Mouse (Mus musculus) WW6 (cell line): ENCODE measurements around the gene 1810013L24Rik.
A peak's percentile ranks its signal among the peaks of the same experiment; 100 is the strongest.
"Not testable (repeated sequence)": the region's sequence is repeated elsewhere in the genome, so short reads cannot be mapped to it uniquely, and the experiment has no call there.

Experiments
- DNase-seq: peaks from one replicate; pipeline ENCODE4 v3.0.0-alpha.2; 2013; ENCODE audit warnings: low read depth, low spot score

Gene 1810013L24Rik

DNA sequence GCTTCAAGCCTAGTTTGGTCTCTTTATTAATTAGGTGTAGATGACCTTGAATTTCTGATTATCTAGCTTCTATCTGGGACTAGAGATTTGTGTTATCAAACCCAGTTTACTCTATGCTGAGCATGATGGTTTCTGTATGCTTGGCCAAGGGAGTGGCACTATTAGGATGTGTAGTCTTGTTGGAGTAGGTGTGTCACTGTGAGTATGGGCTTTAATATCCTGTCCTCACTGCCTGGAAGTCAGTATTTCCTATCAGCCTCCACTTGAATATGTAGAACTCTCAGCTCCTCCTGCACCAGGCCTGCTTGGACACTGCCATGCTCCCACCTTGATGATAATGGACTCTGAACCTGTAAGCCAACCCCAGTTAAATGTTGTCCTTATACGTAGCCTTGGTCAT lies 7.0 kb downstream of the 1810013L24Rik start:
- DNase-seq = no peak

DNA sequence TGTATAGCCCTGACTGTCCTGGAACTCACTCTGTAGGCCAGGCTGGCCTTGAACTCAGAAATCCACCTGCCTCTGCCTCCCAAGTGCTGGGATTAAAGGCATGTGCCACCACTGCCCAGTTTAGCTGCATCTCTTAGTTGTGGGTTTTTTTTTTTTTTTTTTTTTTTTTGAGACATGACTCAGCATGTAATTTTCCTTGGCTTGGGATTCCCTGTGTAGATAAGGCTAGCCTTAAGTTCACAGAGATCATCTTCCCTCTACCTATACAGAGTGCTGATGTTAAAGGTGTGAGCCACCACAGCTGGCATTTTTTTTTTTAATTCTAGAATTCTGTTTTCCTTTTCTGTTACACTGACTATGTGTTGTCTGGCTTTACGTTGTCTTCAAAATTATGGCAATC lies 7.7 kb downstream of the 1810013L24Rik start:
- no peak for DNase-seq

- no peak for DNase-seq
These were observed 9.0 kb downstream of the 1810013L24Rik start for GRCm38 (mm10) chr16:8838921-8839320.

- DNase-seq = no peak
These were observed 10.7 kb downstream of the 1810013L24Rik start for GRCm38 (mm10) chr16:8840557-8840956.

- no peak for DNase-seq
These were observed 13.1 kb downstream of the 1810013L24Rik start for GRCm38 (mm10) chr16:8842962-8843361.

DNA sequence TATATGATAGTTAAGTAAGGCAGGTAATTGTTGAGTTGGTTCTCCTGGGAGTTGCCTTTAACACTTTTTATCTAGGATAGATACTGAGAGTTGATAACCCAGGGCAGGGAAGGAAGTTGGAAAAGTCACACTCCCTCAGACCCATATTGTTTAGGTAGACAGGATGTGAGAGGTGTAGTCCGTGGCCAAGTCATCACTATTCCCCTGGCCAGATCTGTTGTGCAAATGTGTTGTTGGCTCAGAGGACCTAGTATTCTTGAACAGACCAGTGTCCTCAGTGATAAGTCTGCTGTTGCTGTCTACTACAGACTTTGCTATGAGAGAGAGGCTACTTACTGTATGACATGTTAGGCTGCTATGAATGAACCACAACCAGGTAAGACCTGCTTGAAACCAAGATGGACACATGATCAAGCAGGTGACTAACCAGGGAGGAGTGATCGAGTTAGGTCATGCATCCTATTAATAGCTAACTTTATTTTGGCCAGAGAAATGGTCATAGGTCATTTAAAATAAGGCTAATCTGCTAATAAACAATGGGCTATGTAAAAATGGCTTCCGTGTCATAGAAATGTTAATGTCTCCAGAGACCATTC lies 13.8 kb downstream of the 1810013L24Rik start:
- DNase-seq = no peak

DNA sequence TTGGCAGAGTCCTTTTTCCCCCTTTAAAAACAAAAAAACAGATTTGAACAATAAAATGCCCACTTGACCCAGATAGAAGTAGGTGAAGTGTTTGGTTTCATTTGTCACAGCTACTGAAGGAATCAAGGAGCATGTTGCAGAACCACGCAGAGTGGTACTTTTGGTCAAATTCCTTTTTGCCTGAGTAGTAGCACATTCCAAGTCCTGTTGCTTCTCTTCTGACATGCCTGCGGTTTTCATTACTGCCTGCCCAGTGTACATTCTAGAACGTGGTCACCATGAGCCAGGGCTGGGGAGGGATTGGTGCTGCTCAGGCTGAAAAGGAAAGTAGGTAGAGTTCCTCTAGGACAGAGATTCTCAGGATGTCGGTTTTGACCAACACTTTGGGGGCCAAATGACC lies 16.1 kb downstream of the 1810013L24Rik start:
- no peak for DNase-seq

GRCm38 (mm10) chr16:8848309-8849068 lies 18.6 kb downstream of the 1810013L24Rik start:
- DNase-seq = no peak

- no peak for DNase-seq
These were observed 20.0 kb downstream of the 1810013L24Rik start for GRCm38 (mm10) chr16:8849929-8850328.

DNA sequence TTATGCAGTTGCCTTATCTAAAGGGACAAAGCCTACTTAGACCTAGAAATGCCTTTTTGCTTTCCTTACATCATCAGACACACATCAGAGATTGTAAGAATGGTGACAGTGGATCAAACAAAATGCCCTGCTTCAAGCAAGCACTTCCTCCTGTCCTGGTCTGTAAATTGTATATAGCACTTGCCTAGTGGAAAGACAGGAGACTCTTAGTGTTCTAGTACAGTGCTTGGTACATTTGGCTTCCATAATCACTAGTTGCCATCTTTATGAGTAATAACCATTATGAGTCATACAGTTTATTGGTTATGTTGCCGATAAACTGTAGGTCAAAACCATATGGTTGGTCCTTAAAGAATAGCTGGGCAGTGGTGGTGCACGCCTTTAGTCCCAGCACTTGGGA lies 25.2 kb downstream of the 1810013L24Rik start:
- no peak for DNase-seq

- no peak for DNase-seq
These were observed 26.9 kb downstream of the 1810013L24Rik start for GRCm38 (mm10) chr16:8856820-8857219.

DNA sequence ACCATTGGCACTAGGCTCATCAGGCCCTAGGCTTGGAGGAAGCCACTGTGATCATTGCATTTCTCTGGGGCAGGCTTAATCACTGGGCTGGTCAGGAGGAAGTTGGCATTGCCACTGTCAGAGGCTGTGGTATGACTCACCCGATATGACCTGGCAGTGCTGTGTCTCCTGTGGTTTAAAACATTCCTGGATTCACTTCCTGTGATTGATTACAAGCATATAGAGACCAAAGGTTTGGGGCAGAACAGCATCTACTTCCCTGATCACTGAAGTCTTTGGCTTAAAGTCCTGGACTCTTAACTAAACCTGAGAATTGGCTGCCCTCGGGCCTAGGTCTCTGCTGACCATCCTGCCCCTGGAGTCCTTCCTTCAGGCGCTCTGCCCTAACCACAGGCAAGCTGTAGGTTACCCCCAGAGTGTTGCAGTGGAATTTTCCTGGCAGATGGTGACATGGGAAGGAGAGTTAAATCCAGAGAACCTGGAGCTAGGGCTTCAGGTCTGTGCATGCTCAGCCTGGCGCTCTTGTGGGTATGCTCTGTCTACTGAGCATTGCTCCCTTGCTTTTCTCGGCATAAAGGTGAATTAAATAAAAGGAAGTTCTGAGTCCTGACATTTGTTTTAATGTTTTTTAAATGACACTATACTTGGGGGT lies 32.6 kb downstream of the 1810013L24Rik start:
- DNase-seq = no peak

GRCm38 (mm10) chr16:8864223-8864631 lies 34.3 kb downstream of the 1810013L24Rik start:
- no peak for DNase-seq

DNA sequence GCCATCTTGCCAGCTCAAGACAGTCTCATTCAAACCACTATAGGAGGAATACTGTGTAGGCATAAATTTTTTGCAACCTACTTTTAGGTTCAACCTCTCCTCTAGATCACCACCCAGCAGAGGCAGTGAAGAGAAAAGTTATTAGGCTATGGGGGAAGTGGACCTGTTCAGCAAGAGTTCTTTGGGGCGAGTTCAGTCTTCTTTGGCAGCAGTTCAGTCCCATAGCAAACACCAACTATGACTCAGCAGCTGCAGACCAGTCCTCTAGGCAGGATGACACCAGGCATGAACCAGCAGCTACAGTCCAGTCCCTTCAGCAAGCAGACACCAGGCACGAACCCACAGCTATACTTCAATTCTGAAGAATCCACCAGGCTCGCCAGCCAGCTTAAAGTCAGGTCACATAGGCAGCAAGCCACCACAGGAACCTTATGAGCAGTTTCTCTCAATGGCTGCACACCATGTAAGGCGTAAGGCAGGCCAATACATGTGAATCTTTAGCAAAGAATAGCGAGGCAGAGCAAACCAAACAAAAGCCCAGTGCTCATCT lies 37.6 kb downstream of the 1810013L24Rik start:
- DNase-seq = no peak

- DNase-seq = no peak
These were observed 38.6 kb downstream of the 1810013L24Rik start for GRCm38 (mm10) chr16:8868506-8868905.

- DNase-seq = peak; percentile 74
These were observed 39.8 kb downstream of the 1810013L24Rik start for GRCm38 (mm10) chr16:8869715-8870114.

GRCm38 (mm10) chr16:8871376-8871775 lies 41.5 kb downstream of the 1810013L24Rik start:
- no peak for DNase-seq

GRCm38 (mm10) chr16:8872019-8872418 lies 42.1 kb downstream of the 1810013L24Rik start:
- DNase-seq = no peak

- DNase-seq = no peak
These were observed 42.6 kb downstream of the 1810013L24Rik start for GRCm38 (mm10) chr16:8872486-8872885.

GRCm38 (mm10) chr16:8880076-8880475 lies 50.2 kb downstream of the 1810013L24Rik start:
- DNase-seq = no peak

DNA sequence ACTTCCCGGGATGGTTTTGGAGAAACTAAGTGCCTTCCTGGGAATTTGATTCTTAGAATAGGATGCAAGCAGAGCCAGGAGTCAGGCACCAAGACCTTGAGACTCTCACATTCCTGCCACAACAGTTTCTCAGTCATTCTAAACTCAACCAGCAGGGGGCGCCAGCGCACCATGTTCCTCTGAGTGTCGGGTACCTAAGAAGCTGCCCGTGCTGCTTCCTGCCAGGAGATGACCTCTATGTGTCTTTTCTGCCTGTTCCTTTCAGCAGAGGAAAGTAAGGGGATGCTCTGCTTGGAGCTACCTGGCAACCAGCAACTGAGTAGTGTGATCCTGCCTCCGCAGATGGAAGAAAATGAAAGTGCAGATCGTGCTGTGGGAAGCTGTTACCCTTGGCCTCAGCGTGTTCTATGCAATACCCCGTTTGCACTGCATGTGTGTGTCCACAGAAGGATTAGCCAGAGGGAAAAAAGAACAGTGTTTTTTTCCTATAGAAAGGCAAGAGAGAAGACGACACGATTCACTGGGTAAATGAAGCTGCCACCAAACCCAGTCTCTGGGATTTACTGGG lies 53.9 kb downstream of the 1810013L24Rik start:
- peak; percentile 48 for DNase-seq

- not testable (repeated sequence) for DNase-seq
These were observed 64.3 kb downstream of the 1810013L24Rik start for GRCm38 (mm10) chr16:8894214-8894613.
